Mouse (Mus musculus) fibroblast of lung, adult 2 months (primary cell): ENCODE results near the gene Tnfrsf4.
A peak's percentile ranks its signal among the peaks of the same experiment; 100 is the strongest.

Experiments used
- DNase-seq: peaks from one replicate; pipeline ENCODE4 v3.0.0-alpha.2; 2011; ENCODE audit warnings: low read depth

Gene Tnfrsf4

GRCm38 (mm10) chr4:156028580-156028979, 14.9 kb downstream of the Tnfrsf4 start:
- DNase-seq: no peak

- no peak for DNase-seq
Measured at GRCm38 (mm10) chr4:156030651-156031118, 17.0 kb downstream of the Tnfrsf4 start.

DNA sequence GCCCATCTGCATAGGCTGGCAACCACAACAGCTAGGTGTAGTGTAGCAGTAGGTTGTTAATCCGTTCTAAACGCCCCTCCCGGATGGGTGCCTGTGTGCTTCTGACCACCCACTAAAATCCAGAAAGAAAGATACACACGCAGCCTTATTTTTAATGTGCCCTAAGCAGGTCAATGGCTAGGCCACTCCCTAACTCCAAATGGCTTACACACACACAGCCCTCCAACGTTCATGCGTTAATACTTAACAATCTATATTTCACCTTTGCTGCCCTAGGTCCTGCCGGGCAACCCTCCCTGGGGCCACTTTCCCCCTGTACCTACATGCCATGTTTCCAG, 17.6 kb downstream of the Tnfrsf4 start:
- no peak for DNase-seq

DNA sequence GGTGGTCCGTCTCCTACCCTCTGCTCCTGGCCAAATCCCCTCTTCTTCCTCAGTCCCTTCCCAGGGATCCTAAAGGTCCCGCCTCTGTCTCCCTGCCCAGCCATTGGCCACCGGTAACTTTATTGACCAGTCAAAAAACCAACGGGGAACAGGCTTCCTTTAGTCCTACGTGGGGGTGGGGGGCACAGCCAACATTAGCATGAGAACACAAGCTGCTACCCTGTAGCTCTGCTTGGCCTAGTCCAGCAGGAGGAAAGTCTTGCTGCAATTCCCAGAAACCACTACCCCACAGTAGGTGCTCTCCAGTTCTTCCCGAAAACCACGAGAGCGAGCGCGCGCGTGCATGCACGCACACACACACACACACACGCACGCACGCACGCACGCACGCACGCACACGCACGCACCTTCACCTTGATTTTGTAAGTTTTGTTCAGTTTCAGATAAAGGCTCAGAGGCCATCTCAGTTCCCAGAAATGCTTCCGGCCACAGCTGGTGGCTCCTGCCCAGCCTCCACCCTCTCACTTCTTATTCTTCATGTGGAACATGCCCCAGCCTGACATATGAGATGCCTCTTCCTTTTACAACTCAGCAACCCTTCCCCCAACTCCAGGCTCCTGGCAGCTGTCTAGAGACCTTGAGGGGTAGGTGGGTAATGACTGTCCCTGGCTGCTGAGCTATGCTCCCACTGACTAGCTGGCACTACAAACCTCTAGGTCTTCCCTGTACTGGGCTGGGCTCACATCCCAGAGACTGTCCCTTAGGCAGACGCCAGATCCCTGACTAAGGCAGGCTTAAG, 18.1 kb downstream of the Tnfrsf4 start:
- DNase-seq: peak; percentile 83

DNA sequence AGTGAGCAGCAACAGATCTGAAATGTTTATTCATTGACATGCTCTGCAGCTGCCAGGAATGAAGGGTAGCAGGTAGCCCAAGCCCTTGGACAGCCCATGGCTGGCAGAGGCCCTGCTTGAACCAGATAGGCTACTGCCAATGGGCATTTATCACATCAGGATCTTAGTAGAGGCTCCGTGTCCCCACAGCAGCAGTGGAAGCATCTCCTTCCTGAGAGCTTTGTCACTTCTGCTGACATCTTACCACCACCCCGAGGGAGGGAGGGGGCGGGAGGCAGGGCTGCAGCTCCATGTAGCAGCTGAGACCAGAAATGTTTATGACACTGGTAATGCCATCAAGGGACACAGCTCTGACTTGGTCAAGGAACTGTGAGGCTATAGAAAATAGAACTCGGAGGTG, 19.2 kb downstream of the Tnfrsf4 start:
- no peak for DNase-seq

DNA sequence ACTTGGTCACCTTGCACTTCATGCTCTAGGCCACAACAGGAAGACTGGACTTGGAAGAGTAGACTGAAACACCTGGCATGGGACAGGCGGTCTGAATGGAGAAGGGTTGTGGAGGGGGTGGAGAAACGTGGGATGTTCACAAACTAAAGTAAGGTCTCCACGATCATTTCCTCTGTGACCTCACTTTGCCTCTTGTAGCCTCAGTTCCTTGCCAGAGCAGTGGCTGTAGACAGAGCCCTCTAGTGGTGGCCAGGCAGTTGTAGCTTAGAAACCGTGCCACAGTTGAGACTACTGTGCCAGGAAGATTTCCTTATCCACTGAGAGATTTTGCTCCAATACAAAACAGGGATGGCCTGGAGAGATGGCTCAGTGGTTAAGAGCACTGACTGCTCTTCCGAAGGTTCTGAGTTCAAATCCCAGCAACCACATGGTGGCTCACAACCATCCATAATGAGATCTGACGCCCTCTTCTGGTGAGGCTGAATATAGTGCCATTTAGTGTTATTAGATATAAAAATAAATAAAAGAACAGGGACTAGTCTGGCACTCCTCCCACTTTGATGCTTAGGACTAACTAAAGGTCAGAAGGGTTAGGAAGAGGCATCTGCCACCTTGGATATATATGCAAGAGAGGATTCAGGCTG, 20.0 kb downstream of the Tnfrsf4 start:
- DNase-seq: peak; percentile 21

- no peak for DNase-seq
Measured at GRCm38 (mm10) chr4:156034301-156034700, 20.7 kb downstream of the Tnfrsf4 start.

DNA sequence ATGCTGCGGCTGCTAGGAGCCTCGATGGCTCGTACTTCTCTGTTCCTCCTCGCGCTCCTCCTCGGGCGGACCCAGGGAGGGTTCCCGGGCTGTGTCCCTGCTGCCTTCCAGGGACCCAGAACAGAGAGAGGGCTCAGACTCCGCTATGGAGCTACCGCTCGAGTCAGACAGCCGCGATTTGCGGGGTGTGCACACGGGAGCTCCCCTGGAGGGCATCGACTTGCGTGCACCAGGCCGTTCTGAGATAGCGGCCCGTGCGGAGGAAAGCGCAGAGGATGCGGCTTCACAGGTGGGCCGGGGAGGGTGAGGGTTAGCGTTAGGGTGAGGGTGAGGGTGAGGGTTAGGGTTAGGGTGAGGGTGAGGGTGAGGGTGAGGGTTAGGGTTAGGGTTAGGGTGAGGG, 21.3 kb downstream of the Tnfrsf4 start:
- no peak for DNase-seq

GRCm38 (mm10) chr4:156044754-156045153, 31.1 kb downstream of the Tnfrsf4 start:
- DNase-seq: no peak

DNA sequence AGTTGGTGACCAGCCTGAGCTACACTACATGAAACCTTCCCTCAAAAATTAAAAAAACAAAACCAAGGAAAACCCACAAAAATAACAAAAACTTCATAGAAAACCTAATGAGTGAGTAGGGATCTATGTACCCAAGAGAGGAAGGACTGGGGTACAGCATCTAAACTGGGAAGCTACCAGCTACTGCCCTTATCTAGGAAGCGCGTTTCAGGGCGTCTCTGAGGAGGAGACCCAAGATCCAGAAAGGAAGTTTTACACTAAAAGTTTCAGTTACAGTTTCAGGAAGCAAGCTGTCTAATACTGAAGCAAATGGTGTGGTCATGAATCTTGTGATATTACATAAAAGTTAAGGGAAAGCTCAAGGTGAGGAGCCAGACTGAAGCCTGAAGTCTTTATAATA, 36.1 kb downstream of the Tnfrsf4 start:
- DNase-seq: no peak

- peak; percentile 62 for DNase-seq
Measured at GRCm38 (mm10) chr4:156050391-156050980, 36.8 kb downstream of the Tnfrsf4 start.

- no peak for DNase-seq
Measured at GRCm38 (mm10) chr4:156053113-156053512, 39.5 kb downstream of the Tnfrsf4 start.

GRCm38 (mm10) chr4:156054130-156054529, 40.5 kb downstream of the Tnfrsf4 start:
- no peak for DNase-seq

GRCm38 (mm10) chr4:156054606-156055005, 41.0 kb downstream of the Tnfrsf4 start:
- no peak for DNase-seq

DNA sequence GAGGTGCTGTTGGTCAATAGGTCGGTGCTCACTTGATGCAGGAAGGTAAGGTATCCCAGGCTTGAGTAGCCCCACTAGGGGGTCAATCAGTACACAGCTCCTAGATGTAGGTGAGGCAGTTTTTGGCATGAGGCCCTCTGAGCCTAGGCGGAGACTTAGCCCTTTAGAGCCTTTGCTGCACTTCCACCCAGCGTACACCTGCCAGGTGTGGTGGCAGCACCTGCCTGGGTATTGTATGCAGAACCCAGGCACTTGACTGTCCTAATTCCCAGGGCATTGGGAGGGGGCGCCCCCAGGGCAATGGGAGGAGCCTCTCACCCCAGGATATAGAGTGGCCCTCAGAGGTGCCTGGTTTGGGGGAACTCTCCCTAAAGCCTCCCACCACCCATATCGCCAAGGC, 41.5 kb downstream of the Tnfrsf4 start:
- no peak for DNase-seq

GRCm38 (mm10) chr4:156057702-156058101, 44.1 kb downstream of the Tnfrsf4 start:
- DNase-seq: no peak

- DNase-seq: no peak
Measured at GRCm38 (mm10) chr4:156058826-156059225, 45.2 kb downstream of the Tnfrsf4 start.

- DNase-seq: no peak
Measured at GRCm38 (mm10) chr4:156059261-156059660, 45.6 kb downstream of the Tnfrsf4 start, which contains the start of gene Ttll10. TSS of gene Ttll10 (minus strand) at chr4:156059414.

- DNase-seq: no peak
Measured at GRCm38 (mm10) chr4:156059713-156060112, 46.1 kb downstream of the Tnfrsf4 start.

DNA sequence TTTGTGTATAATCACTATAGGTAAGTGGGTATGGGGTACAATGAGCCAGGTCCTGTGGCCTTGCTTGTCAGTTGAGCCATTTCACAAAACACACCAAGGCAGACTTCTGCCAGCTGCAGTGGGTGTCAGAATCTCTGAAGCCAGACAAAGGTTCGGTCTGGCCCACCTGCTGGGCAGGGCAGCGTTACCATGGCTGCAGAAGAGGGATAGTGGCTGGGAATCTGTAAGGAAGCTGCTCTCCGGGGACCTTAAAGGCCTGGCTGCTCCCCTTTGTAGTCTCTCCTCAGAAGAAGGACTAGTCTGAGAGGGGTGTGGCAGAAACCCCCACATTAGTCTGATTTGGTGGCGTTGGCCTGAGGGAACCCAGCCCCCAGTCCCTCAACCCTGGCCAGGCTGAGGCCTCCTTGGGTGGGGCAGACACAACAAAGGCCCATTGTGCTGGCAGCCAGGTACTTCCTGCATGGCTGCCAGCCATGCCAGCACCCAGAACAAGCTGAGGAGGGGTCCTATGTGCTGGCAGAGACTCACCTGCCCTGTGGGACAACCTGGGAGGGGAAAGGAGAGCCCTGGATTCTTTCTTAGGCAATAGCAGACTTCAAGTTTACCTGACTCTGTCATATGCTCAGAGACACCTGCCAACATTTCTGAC, 50.3 kb downstream of the Tnfrsf4 start:
- DNase-seq: no peak

DNA sequence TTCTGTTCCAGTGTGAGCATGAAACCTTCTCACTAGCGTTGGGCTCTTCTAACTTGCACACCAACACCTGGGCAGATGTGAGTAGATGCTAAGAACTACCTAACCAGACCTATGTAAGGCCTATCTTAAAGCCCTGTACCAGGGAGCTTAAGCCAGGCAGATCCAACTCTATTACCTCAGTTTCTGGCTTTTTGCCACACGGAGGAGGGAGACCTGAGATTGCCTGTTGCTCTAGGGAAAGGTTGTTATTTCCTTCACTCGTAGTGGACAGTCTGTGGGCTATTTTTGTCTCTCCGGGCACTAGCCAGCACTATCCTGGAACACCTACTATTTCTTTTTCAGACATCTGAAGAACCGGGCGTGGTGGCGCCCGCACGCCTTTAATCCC, 50.9 kb downstream of the Tnfrsf4 start:
- no peak for DNase-seq

DNA sequence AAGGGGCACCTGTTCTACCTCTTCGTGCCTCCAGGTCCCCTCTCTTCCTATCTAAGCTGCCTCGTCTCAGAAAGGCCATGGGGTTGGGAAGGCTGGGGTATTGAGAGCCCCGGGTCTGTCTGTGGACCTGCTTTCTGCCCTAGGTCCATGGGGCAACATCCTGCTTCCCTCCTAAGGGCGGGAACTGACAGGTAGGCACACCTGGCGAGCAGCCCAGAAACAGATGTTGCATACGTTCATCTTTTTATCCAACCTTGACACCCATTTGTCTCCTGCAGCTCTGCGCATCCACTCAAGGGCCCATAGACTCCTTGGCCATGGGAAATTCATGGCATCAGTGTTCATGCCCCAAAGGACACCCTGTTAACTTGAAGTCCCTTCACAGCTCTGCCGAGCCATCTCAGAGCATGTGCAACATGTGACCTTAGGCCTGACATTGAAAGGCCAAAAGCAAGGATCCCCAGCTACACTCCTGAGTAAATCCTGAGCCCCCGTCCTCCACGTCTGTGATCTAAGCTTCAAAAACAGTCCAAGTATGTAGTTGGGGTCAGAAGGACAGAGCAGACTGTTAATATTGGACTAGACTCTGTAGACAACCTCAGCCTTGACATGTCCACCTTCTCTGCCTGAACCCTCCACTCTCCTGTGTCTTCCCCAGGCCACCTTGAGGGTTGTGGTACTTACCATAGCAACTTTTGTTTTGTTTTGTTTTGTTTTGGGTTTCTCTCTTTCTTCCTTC, 51.7 kb downstream of the Tnfrsf4 start:
- no peak for DNase-seq
